Mouse (Mus musculus) cerebellum, adult 2 months (tissue): ENCODE data around the gene Jazf1. TPM values are rescaled to one million over a fixed set of nuclear protein-coding genes. Genes with fewer than 3 reads are reported as not detected.

Experiments used
- DNase-seq, 2 experiments: peaks; one replicate each; pipeline ENCODE4 v3.0.0; 2021
- H3K27ac ChIP-seq: fragments of 200-500 bp; 2 replicates; pipeline ENCODE4 v1.5.1; 2012; ENCODE audit warnings: low read length, control low read depth, inconsistent platforms; ENCODE audit not compliant: insufficient read depth
- H3K27me3 ChIP-seq: fragments of 200-500 bp; 2 replicates; pipeline ENCODE4 v1.6.1; 2012; ENCODE audit warnings: inconsistent platforms, mild to moderate bottlenecking, low read length, moderate library complexity; ENCODE audit not compliant: control insufficient read depth, insufficient read depth
- H3K4me1 ChIP-seq: fragments of 200-500 bp; 2 replicates; pipeline ENCODE4 v1.6.1; 2011; ENCODE audit warnings: low read length; ENCODE audit not compliant: control insufficient read depth, insufficient read depth
- H3K4me3 ChIP-seq: fragments of 200-500 bp; replicated peaks from 2 replicates; pipeline ENCODE3; 2011; ENCODE audit warnings: mild to moderate bottlenecking, low read depth, low read length, control low read depth; ENCODE audit not compliant: insufficient read depth
- CTCF ChIP-seq: fragments of 200-500 bp; IDR thresholded peaks from 2 replicates; pipeline ENCODE4 v1.5.1; 2011; ENCODE audit warnings: low read depth, mild to moderate bottlenecking, control low read depth, low read length, moderate library complexity, borderline replicate concordance; ENCODE audit not compliant: insufficient read depth
- POLR2A ChIP-seq: fragments of 200-500 bp; IDR thresholded peaks from 2 replicates; pipeline ENCODE4 v1.6.1; 2011; ENCODE audit warnings: low read length, control low read depth, borderline replicate concordance; ENCODE audit not compliant: insufficient read depth
- WGBS: fragments of 180-500 bp; shearing (Covaris S2); methylation state at CpG from one replicate; pipeline ENCODE4 v1.1.7; 2018; 5-methylcytosine and 5-hydroxymethylcytosine counted together
- polyA plus RNA-seq: library from polyadenylated mRNA; depleted of rRNA; stranded (reverse); fragments of >200 nt; gene quantifications from 2 replicates; pipeline ENCODE4 v1.2.3, GENCODE M21; 2012

The Jazf1 gene
- polyA plus RNA-seq, 1 experiment: 11.4 TPM

GRCm38 (mm10) chr6:52893811-52894500 is 174.5 kb downstream of the Jazf1 start:
- Histone ChIP-seq H3K4me3 (no peak overlapping the region), H3K27me3 (no peaks in the 10 kb centered on the region), H3K4me1 (no peaks in the 10 kb centered on the region; the same call in 1 of the 2 replicates), H3K27ac (no peak overlapping the region)
- WGBS: 85% methylated on average over 9 of the region's 9 CpGs
- no peak for TF ChIP-seq CTCF
- no peak for TF ChIP-seq POLR2A
- no peak for DNase-seq

- 24% methylated on average over 3 of the region's 3 CpGs for WGBS
- TF ChIP-seq CTCF: no peak
- TF ChIP-seq POLR2A: no peak
- Histone ChIP-seq H3K27me3 (no peaks in the 10 kb centered on the region), H3K4me3 (no peak overlapping the region), H3K27ac (no peak overlapping the region), H3K4me1 (peaks cover 2% of the 10 kb centered on the region; the same call in 1 of the 2 replicates)
- DNase-seq: peak in 1 of 2 experiments; percentile 30
Measured at GRCm38 (mm10) chr6:52892978-52893377, 175.5 kb downstream of the Jazf1 start.

GRCm38 (mm10) chr6:52887541-52888203 is 180.8 kb downstream of the Jazf1 start:
- H3K27me3 ChIP-seq: no peaks in the 10 kb centered on the region
- no peak overlapping the region for H3K4me3 ChIP-seq
- TF ChIP-seq CTCF (peak; percentile 7; the same call in 1 of the 2 replicates), POLR2A (no peak)
- WGBS: 17% methylated on average over 4 of the region's 4 CpGs
- H3K27ac ChIP-seq: no peak overlapping the region
- DNase-seq: peak; percentile 87 to 95
- H3K4me1 ChIP-seq: peaks cover 5% of the 10 kb centered on the region; the same call in 1 of the 2 replicates

- H3K27me3 ChIP-seq: no peaks in the 10 kb centered on the region
- peaks cover 5% of the 10 kb centered on the region; the same call in 1 of the 2 replicates for H3K4me1 ChIP-seq
- no peak overlapping the region for H3K4me3 ChIP-seq
- 79% methylated on average over 2 of the region's 2 CpGs for whole genome bisulfite sequencing
- TF ChIP-seq CTCF (no peak), POLR2A (no peak)
- no peak overlapping the region for H3K27ac ChIP-seq
- no peak for DNase-seq
Measured at GRCm38 (mm10) chr6:52883773-52884172, 184.7 kb downstream of the Jazf1 start.

GRCm38 (mm10) chr6:52877176-52877575 is 191.3 kb downstream of the Jazf1 start:
- TF ChIP-seq CTCF (no peak), POLR2A (no peak)
- Histone ChIP-seq H3K4me3 (no peak overlapping the region), H3K27ac (no peak overlapping the region), H3K27me3 (no peaks in the 10 kb centered on the region), H3K4me1 (peaks cover 3% of the 10 kb centered on the region; the same call in 1 of the 2 replicates)
- 62% methylated on average over 4 of the region's 4 CpGs for WGBS
- DNase-seq: no peak

- no peak overlapping the region for H3K27ac ChIP-seq
Measured at GRCm38 (mm10) chr6:52871306-52871705, 197.1 kb downstream of the Jazf1 start.

GRCm38 (mm10) chr6:52869252-52869651 is 199.2 kb downstream of the Jazf1 start:
- TF ChIP-seq POLR2A (no peak), CTCF (no peak)
- Histone ChIP-seq H3K27ac (no peak overlapping the region), H3K27me3 (no peaks in the 10 kb centered on the region), H3K4me3 (no peak overlapping the region), H3K4me1 (peaks cover 3% of the 10 kb centered on the region; the same call in 1 of the 2 replicates)
- DNase-seq: peak in 1 of 2 experiments; percentile 23
- WGBS: 66% methylated on average over 2 of the region's 2 CpGs

More at GRCm38 (mm10) chr6:52871306-52871705, 197.1 kb downstream of the Jazf1 start:
- H3K27me3 ChIP-seq: no peaks in the 10 kb centered on the region
- 64% methylated on average over 2 of the region's 2 CpGs for WGBS
- no peak for TF ChIP-seq CTCF
- TF ChIP-seq POLR2A: no peak
- no peak for DNase-seq
- no peak overlapping the region for H3K4me3 ChIP-seq
- H3K4me1 ChIP-seq: peaks cover 3% of the 10 kb centered on the region; the same call in 1 of the 2 replicates

- 97% methylated on average over 2 of the region's 2 CpGs for WGBS
- H3K27me3 ChIP-seq: no peaks in the 10 kb centered on the region
- no peak overlapping the region for H3K4me3 ChIP-seq
- H3K27ac ChIP-seq: no peak overlapping the region
- no peaks in the 10 kb centered on the region for H3K4me1 ChIP-seq
- TF ChIP-seq POLR2A: no peak
- no peak for TF ChIP-seq CTCF
- no peak for DNase-seq
Measured at GRCm38 (mm10) chr6:52868352-52868751, 200.1 kb downstream of the Jazf1 start.

GRCm38 (mm10) chr6:52861928-52862327 is 206.5 kb downstream of the Jazf1 start:
- 46% methylated on average over 7 of the region's 7 CpGs for WGBS
- no peak overlapping the region for H3K27ac ChIP-seq
- no peak for TF ChIP-seq CTCF
- TF ChIP-seq POLR2A: no peak
- H3K4me1 ChIP-seq: peaks cover 11% of the 10 kb centered on the region
- no peak overlapping the region for H3K4me3 ChIP-seq
- H3K27me3 ChIP-seq: no peaks in the 10 kb centered on the region
- DNase-seq: no peak
